Mouse (Mus musculus): ENCODE measurements around the gene Diras2.

- TF ChIP-seq CTCF (IDR thresholded peaks at IDR 0.05; ENCODE audit: low read depth) (no peak), EP300 (IDR thresholded peaks at IDR 0.05; ENCODE audit: low read depth) (no peak)
Observed at GRCm38 (mm10) chr13:52557421-52557820, 26.3 kb upstream of the Diras2 start.
